Mouse (Mus musculus) spleen, adult 2 months (tissue): ENCODE data around the gene Fam71f1.

Experiments
- CTCF ChIP-seq: fragments of 200-500 bp; IDR thresholded peaks from 2 replicates; pipeline ENCODE4 v1.5.1; 2011; ENCODE audit warnings: mild to moderate bottlenecking, inconsistent platforms; ENCODE audit not compliant: insufficient read depth, insufficient read length, insufficient replicate concordance; ENCODE audit errors: extremely low read depth
- POLR2A ChIP-seq: fragments of 200-500 bp; IDR thresholded peaks from 2 replicates; pipeline ENCODE4 v1.6.1; 2011; ENCODE audit warnings: low read depth, low read length, inconsistent platforms

DNA sequence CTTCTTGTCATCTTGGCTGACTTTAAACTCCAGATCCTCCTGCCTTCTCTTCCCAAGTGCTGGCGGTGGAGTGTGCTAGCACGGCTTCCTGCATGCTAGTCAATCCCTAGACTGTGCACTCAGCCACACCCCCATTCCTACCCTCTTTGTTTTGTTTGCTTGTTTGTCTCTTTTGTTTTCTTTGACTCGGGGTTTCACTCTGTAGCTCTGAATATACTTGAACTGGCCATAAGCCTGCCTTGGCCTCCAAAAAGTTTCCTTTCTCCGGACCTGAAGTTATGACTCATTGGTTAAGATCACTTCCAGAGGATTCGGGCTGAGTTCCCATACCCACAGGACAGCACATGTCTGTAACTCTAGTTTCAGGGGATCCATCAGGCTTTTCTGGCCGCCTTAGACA lies 30.3 kb upstream of the Fam71f1 start:
- no peak for TF ChIP-seq CTCF
- TF ChIP-seq POLR2A, result no peak
